Mouse (Mus musculus) liver, embryonic 12.5 days (tissue): Measurements from ENCODE around the gene Diaph2. TPM values are rescaled to one million over a fixed set of nuclear protein-coding genes. Genes with fewer than 3 reads are reported as not detected.

Source experiments
- ATAC-seq: fragments of 200-750 bp; cut with Nextera tagmentation; 2 replicates; pipeline ENCODE4 v1.8.0; 2017; ENCODE audit warnings: moderate number of reproducible peaks, mild to moderate bottlenecking, moderate library complexity
- H3K27ac ChIP-seq: fragments of 300-500 bp; sonication (generic); 2 replicates; pipeline ENCODE4 v1.5.1; 2016; ENCODE audit warnings: mild to moderate bottlenecking
- H3K27me3 ChIP-seq: fragments of 300-500 bp; sonication (generic); replicated peaks from 2 replicates; pipeline ENCODE4 v1.6.1; 2016; ENCODE audit warnings: mild to moderate bottlenecking, moderate library complexity
- H3K36me3 ChIP-seq: fragments of 300-500 bp; sonication (generic); 2 replicates; pipeline ENCODE4 v1.6.1; 2016; ENCODE audit warnings: mild to moderate bottlenecking, moderate library complexity
- H3K4me1 ChIP-seq: fragments of 300-500 bp; sonication (generic); 2 replicates; pipeline ENCODE4 v1.6.1; 2016
- H3K4me2 ChIP-seq: fragments of 300-500 bp; sonication (generic); 2 replicates; pipeline ENCODE4 v1.6.1; 2016; ENCODE audit warnings: mild to moderate bottlenecking, moderate library complexity
- H3K4me3 ChIP-seq: fragments of 300-500 bp; sonication (generic); 2 replicates; pipeline ENCODE4 v1.5.1; 2016; ENCODE audit warnings: mild to moderate bottlenecking, moderate library complexity
- H3K9ac ChIP-seq: fragments of 300-500 bp; sonication (generic); 2 replicates; pipeline ENCODE4 v1.6.1; 2016; ENCODE audit warnings: mild to moderate bottlenecking, moderate library complexity
- H3K9me3 ChIP-seq: fragments of 300-500 bp; sonication (generic); replicated peaks from 2 replicates; pipeline ENCODE4 v1.6.1; 2016; ENCODE audit warnings: mild to moderate bottlenecking, moderate library complexity
- WGBS: fragments of 180-500 bp; shearing (Covaris S2); methylation state at CpG from one replicate; pipeline ENCODE4 v1.1.7; 2016; ENCODE audit not compliant: insufficient replicate concordance; 5-methylcytosine and 5-hydroxymethylcytosine counted together
- polyA plus RNA-seq: library from polyadenylated mRNA; unstranded; fragments of >200 nt; fragmentation: Nextera tagmentation; extraction: Ambion mirVana; gene quantifications from 2 replicates; pipeline ENCODE4 v1.2.1, GENCODE M21; 2016

Gene Diaph2
- polyA plus RNA-seq, 1 experiment from 2014 or later = 1.5 TPM

DNA sequence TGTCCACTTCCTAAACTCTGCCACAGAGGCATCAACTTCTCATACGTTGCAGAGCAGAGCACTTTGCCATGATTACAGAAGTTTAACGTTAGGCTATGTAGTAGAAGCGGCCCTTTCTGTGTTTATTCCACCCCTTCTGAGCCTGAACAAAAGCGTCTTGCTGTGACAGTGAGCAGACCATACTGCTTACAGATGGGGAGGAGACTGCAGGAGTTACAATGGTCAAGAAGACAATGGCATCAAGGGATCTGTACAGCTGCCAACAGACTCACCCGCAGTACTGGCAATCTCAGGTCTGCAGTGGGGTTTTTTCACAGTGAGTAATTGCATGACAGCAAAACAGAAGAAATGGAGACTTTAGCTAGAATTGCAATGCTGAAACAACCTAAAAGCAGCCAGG is 756.1 kb downstream of the Diaph2 start:
- ATAC-seq = no peak
- Histone ChIP-seq H3K36me3 (no peaks in the 10 kb centered on the region), H3K9me3 (no peaks in the 10 kb centered on the region), H3K9ac (no peak overlapping the region), H3K4me3 (no peak overlapping the region), H3K27ac (no peak overlapping the region), H3K4me2 (no peak overlapping the region), H3K4me1 (no peaks in the 10 kb centered on the region), H3K27me3 (no peaks in the 10 kb centered on the region)
- WGBS = 45% methylated on average over 5 of the region's 5 CpGs
